Mouse (Mus musculus): ENCODE measurements around the gene Thbs3. TPM values are rescaled to one million over a fixed set of nuclear protein-coding genes. Genes with fewer than 3 reads are reported as not detected.

Thbs3 gene
- polyA plus RNA-seq, 1 experiment from 2014 or later, result 84.2 TPM

DNA sequence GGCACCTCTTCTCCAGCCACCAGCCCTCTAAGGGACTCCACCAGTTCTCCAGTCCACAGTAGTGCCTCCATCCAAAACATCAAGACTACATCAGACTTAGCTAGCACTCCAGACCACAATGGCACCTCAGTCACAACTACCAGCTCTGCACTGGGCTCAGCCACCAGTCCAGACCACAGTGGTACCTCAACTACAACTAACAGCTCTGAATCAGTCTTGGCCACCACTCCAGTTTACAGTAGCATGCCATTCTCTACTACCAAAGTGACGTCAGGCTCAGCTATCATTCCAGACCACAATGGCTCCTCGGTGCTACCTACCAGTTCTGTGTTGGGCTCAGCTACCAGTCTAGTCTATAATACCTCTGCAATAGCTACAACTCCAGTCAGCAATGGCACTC is 15.6 kb downstream of the Thbs3 start:
- no peak overlapping the region for H3K4me2 ChIP-seq (ENCODE audit: low read length)
- H3K4me1 ChIP-seq (replicated peaks; ENCODE audit: control insufficient read depth, insufficient read depth, low read length), result peaks cover 31% of the 10 kb centered on the region
- H3K27ac ChIP-seq (ENCODE audit: low read length), result no peak overlapping the region
- H3K9ac ChIP-seq (replicated peaks; ENCODE audit: low read depth, low read length), result no peak overlapping the region
- ATAC-seq, result no peak
- 83% methylated on average over 2 of the region's 2 CpGs for WGBS
- H3K9me3 ChIP-seq (ENCODE audit: control insufficient read depth, low read length), result no peaks in the 10 kb centered on the region
- peaks cover 7% of the 10 kb centered on the region for H3K36me3 ChIP-seq (ENCODE audit: control insufficient read depth, insufficient read depth)
- H3K27me3 ChIP-seq (replicated peaks; ENCODE audit: control insufficient read depth, insufficient read depth, low read length), result no peaks in the 10 kb centered on the region
- H3K4me3 ChIP-seq (replicated peaks; ENCODE audit: low read length), result no peak overlapping the region

DNA sequence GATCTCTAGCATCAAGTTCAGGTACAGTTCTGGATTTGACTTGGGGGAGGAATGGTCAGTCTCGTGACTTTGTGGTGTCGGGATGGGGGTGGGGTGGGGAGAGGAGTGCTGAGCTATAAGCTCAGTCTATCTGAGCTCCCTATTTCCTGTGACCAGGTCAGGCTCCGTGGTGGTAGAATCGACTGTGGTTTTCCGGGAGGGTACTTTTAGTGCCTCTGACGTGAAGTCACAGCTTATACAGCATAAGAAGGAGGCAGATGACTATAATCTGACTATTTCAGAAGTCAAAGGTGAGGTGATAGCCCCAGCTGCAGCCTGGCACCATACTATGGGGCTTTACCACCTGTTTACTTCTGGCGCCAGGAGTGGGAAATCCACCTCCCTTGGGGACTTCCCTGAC is 16.4 kb downstream of the Thbs3 start:
- Histone ChIP-seq H3K27ac (ENCODE audit: low read length) (no peak overlapping the region), H3K4me2 (ENCODE audit: low read length) (no peak overlapping the region), H3K27me3 (replicated peaks; ENCODE audit: control insufficient read depth, insufficient read depth, low read length) (no peaks in the 10 kb centered on the region), H3K36me3 (ENCODE audit: control insufficient read depth, insufficient read depth) (peaks cover 8% of the 10 kb centered on the region), H3K9ac (replicated peaks; ENCODE audit: low read depth, low read length) (no peak overlapping the region), H3K9me3 (ENCODE audit: control insufficient read depth, low read length) (no peaks in the 10 kb centered on the region), H3K4me3 (replicated peaks; ENCODE audit: low read length) (no peak overlapping the region), H3K4me1 (replicated peaks; ENCODE audit: control insufficient read depth, insufficient read depth, low read length) (peaks cover 23% of the 10 kb centered on the region)
- ATAC-seq, result no peak
- WGBS, result 78% methylated on average over 7 of the region's 7 CpGs

DNA sequence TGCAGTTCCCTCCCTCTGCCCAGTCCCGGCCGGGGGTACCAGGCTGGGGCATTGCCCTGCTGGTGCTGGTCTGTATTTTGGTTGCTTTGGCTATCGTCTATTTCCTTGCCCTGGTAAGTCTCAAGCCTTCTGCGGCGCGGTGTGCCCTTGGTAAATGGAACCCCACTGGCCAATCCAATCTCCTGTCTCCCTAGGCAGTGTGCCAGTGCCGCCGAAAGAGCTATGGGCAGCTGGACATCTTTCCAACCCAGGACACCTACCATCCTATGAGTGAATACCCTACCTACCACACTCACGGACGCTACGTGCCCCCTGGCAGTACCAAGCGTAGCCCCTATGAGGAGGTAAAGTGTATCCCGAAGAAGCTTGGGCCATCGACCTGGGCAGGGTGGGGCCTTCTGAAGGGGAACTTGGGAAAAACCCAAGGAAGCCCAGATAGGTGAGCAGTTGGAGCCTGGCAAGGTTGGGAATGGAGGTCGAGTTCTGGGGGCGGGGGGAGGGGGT is 16.8 kb downstream of the Thbs3 start:
- no peak overlapping the region for H3K9ac ChIP-seq (replicated peaks; ENCODE audit: low read depth, low read length)
- H3K36me3 ChIP-seq (ENCODE audit: control insufficient read depth, insufficient read depth), result peaks cover 10% of the 10 kb centered on the region
- no peaks in the 10 kb centered on the region for H3K27me3 ChIP-seq (replicated peaks; ENCODE audit: control insufficient read depth, insufficient read depth, low read length)
- no peaks in the 10 kb centered on the region for H3K9me3 ChIP-seq (ENCODE audit: control insufficient read depth, low read length)
- ATAC-seq, result no peak
- peaks cover 18% of the 10 kb centered on the region for H3K4me1 ChIP-seq (replicated peaks; ENCODE audit: control insufficient read depth, insufficient read depth, low read length)
- 79% methylated on average over 16 of the region's 16 CpGs for WGBS
- no peak overlapping the region for H3K4me2 ChIP-seq (ENCODE audit: low read length)
- H3K27ac ChIP-seq (ENCODE audit: low read length), result no peak overlapping the region
- H3K4me3 ChIP-seq (replicated peaks; ENCODE audit: low read length), result no peak overlapping the region

DNA sequence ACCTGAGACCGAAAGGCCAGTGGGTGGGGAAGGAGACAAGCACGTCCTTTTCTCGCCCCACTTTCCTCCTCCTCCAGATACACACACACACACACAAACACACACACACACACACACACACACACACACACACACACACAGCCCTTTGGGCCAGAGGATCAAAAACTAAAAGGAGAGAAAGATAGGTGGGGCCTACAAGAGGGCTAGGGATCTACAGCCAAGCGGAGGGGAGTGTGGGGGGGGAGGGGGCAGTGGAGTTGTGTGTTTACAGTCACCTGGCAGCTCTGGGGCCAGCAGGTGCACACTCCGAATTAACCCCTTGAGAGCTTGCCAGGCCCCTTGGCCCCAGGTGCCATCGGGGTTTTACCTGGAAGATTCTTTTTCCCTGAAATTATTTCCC is 17.6 kb downstream of the Thbs3 start:
- H3K4me2 ChIP-seq (ENCODE audit: low read length), result no peak overlapping the region
- H3K4me1 ChIP-seq (replicated peaks; ENCODE audit: control insufficient read depth, insufficient read depth, low read length), result peaks cover 13% of the 10 kb centered on the region
- 73% methylated on average over 6 of the region's 6 CpGs for WGBS
- no peak overlapping the region for H3K27ac ChIP-seq (ENCODE audit: low read length)
- no peak overlapping the region for H3K4me3 ChIP-seq (replicated peaks; ENCODE audit: low read length)
- ATAC-seq, result no peak
- H3K36me3 ChIP-seq (ENCODE audit: control insufficient read depth, insufficient read depth), result peaks cover 15% of the 10 kb centered on the region
- no peak overlapping the region for H3K9ac ChIP-seq (replicated peaks; ENCODE audit: low read depth, low read length)
- H3K27me3 ChIP-seq (replicated peaks; ENCODE audit: control insufficient read depth, insufficient read depth, low read length), result no peaks in the 10 kb centered on the region
- no peaks in the 10 kb centered on the region for H3K9me3 ChIP-seq (ENCODE audit: control insufficient read depth, low read length)

DNA sequence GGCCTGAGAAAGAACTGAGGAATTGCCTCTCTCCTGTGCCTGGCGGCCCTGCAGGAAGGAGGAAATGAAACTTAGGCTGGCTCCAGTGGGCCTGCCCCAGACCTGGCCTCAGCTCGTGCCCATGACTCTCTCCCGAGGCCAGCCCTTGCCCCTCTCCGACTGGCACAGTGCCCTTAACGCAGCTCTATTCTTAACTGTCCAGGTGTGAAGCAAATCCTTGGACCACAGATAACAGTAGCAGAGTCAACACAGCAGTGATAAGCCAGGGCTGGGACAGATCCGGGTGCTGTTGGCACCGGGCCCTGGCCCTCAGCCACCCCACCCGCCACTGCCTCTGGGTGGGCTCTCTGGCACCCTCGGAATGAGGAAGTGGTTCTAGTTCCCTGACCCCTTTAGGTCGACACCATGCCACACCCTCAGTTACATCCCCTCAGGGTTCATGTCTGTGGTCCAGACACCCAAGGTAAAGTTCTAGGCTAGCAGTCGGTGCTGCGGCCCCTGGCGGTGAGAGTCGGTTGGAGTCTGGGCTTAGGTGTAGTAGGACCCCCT is 18.7 kb downstream of the Thbs3 start:
- peaks cover 2% of the 10 kb centered on the region for H3K4me1 ChIP-seq (replicated peaks; ENCODE audit: control insufficient read depth, insufficient read depth, low read length)
- H3K9ac ChIP-seq (replicated peaks; ENCODE audit: low read depth, low read length), result no peak overlapping the region
- H3K27me3 ChIP-seq (replicated peaks; ENCODE audit: control insufficient read depth, insufficient read depth, low read length), result no peaks in the 10 kb centered on the region
- H3K9me3 ChIP-seq (ENCODE audit: control insufficient read depth, low read length), result no peaks in the 10 kb centered on the region
- no peak overlapping the region for H3K4me3 ChIP-seq (replicated peaks; ENCODE audit: low read length)
- H3K27ac ChIP-seq (ENCODE audit: low read length), result no peak overlapping the region
- H3K36me3 ChIP-seq (ENCODE audit: control insufficient read depth, insufficient read depth), result peaks cover 17% of the 10 kb centered on the region
- no peak for ATAC-seq
- 76% methylated on average over 14 of the region's 14 CpGs for WGBS
- no peak overlapping the region for H3K4me2 ChIP-seq (ENCODE audit: low read length)

DNA sequence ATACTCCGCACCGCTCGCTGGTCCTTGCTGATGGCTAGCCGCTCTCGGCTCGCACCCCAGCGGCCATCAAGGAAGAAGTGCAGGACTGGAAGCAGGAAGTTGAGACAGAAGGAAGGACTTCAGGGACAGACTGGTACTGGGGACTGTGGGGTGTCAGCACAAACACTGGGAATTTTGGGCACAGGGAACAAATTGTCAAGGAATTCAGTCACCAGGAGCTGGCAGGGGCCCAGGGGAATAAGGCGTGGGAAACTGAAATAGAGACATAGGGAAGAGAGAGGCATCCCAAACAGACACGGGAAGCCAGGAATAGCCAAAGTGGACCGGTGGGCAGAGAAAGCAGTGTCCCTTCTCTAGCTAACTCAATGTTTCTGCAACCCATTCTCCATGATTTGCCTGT is 21.5 kb downstream of the Thbs3 start:
- Histone ChIP-seq H3K9ac (replicated peaks; ENCODE audit: low read depth, low read length) (no peak overlapping the region), H3K4me1 (replicated peaks; ENCODE audit: control insufficient read depth, insufficient read depth, low read length) (no peaks in the 10 kb centered on the region), H3K4me2 (ENCODE audit: low read length) (no peak overlapping the region), H3K27ac (ENCODE audit: low read length) (no peak overlapping the region), H3K4me3 (replicated peaks; ENCODE audit: low read length) (no peak overlapping the region), H3K27me3 (replicated peaks; ENCODE audit: control insufficient read depth, insufficient read depth, low read length) (no peaks in the 10 kb centered on the region), H3K9me3 (ENCODE audit: control insufficient read depth, low read length) (no peaks in the 10 kb centered on the region), H3K36me3 (ENCODE audit: control insufficient read depth, insufficient read depth) (peaks cover 25% of the 10 kb centered on the region)
- 92% methylated on average over 10 of the region's 10 CpGs for WGBS
- no peak for ATAC-seq

DNA sequence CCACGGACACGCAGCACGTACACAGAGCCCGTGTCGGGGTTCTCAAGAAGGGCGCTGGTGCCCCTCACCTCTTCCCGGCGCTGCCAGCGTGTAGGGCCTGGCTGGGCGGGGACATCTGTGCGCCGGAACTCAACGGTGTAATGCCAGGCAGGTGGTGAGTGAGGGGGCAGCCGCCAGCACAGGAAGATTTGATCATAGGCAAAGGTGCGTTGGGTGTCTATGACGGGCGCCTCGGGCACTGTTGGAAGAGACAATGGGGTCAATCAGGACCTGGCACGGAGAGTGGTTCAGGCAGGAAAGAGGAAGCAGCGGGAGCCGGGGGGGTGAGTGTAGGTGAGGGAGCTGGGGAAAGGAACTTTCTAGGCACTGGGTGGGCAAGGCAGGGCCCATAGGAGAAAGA is 22.7 kb downstream of the Thbs3 start:
- Histone ChIP-seq H3K9ac (replicated peaks; ENCODE audit: low read depth, low read length) (no peak overlapping the region), H3K27me3 (replicated peaks; ENCODE audit: control insufficient read depth, insufficient read depth, low read length) (no peaks in the 10 kb centered on the region), H3K4me3 (replicated peaks; ENCODE audit: low read length) (no peak overlapping the region), H3K4me1 (replicated peaks; ENCODE audit: control insufficient read depth, insufficient read depth, low read length) (peaks cover 7% of the 10 kb centered on the region), H3K27ac (ENCODE audit: low read length) (no peak overlapping the region), H3K4me2 (ENCODE audit: low read length) (no peak overlapping the region), H3K9me3 (ENCODE audit: control insufficient read depth, low read length) (no peaks in the 10 kb centered on the region), H3K36me3 (ENCODE audit: control insufficient read depth, insufficient read depth) (peaks cover 32% of the 10 kb centered on the region)
- no peak for ATAC-seq
- WGBS, result 95% methylated on average over 21 of the region's 21 CpGs

DNA sequence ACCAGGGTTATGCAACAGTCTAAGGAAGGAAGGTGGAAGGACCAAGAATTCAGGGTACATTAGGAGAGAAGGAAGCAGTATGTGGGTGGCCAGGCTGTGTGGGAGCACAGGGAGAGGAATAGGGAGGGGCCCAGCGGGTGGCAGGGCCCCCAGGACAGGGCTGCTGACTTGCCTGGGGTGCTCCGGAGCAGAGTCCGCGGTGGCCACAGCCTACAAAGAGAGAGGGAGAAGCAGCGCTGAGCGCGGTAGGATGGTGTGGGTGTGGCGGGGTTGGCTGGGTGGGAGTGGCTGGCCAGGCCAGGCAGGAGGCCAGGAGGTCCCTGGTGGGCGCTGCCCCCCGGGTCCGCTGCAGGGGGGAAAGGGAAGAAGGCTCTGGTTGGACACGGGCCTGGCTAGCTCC is 23.5 kb downstream of the Thbs3 start:
- no peak for ATAC-seq
- Histone ChIP-seq H3K27ac (ENCODE audit: low read length) (no peak overlapping the region), H3K4me2 (ENCODE audit: low read length) (no peak overlapping the region), H3K9ac (replicated peaks; ENCODE audit: low read depth, low read length) (no peak overlapping the region), H3K9me3 (ENCODE audit: control insufficient read depth, low read length) (no peaks in the 10 kb centered on the region), H3K4me3 (replicated peaks; ENCODE audit: low read length) (no peak overlapping the region), H3K36me3 (ENCODE audit: control insufficient read depth, insufficient read depth) (peaks cover 30% of the 10 kb centered on the region), H3K27me3 (replicated peaks; ENCODE audit: control insufficient read depth, insufficient read depth, low read length) (no peaks in the 10 kb centered on the region), H3K4me1 (replicated peaks; ENCODE audit: control insufficient read depth, insufficient read depth, low read length) (peaks cover 15% of the 10 kb centered on the region)
- 79% methylated on average over 9 of the region's 12 CpGs for WGBS

DNA sequence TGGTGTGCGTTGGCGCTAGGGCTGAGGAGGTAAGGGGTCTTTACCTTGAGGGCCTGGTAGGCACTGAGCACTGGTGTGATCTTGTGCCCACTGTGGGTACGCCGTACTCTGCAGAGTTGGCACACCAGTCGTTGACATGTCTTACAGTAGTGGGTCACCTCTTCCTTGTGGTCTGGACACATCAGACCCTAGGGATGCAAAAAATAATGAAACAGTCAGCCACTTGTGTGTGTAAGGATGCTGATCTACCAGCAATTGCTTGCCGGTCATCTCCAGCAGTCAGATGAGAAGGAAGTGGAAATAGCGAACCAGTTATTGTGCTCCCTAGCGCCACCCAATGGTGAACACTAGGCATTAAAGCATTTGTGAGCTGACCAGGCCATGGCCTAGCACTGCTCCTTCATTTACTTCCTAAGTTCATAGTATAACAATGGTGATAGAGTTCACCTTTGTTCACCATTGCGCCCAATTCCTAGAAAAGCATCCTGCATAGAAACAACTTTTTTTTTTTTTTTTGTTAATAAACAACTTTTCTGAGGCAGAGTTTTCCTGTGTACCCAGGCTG is 27.4 kb downstream of the Thbs3 start:
- no peaks in the 10 kb centered on the region for H3K27me3 ChIP-seq (replicated peaks; ENCODE audit: control insufficient read depth, insufficient read depth, low read length)
- no peaks in the 10 kb centered on the region for H3K9me3 ChIP-seq (ENCODE audit: control insufficient read depth, low read length)
- ATAC-seq, result no peak
- H3K4me1 ChIP-seq (replicated peaks; ENCODE audit: control insufficient read depth, insufficient read depth, low read length), result peaks cover 39% of the 10 kb centered on the region
- no peak overlapping the region for H3K4me3 ChIP-seq (replicated peaks; ENCODE audit: low read length)
- peaks cover 20% of the 10 kb centered on the region for H3K36me3 ChIP-seq (ENCODE audit: control insufficient read depth, insufficient read depth)
- H3K4me2 ChIP-seq (ENCODE audit: low read length), result no peak overlapping the region
- 72% methylated on average over 9 of the region's 9 CpGs for WGBS
- no peak overlapping the region for H3K27ac ChIP-seq (ENCODE audit: low read length)
- H3K9ac ChIP-seq (replicated peaks; ENCODE audit: low read depth, low read length), result no peak overlapping the region

All from forebrain, embryonic 16.5 days (tissue).